Comparison of ENCODE assay signal across 22 mouse cellular contexts in the genomic region with DNA sequence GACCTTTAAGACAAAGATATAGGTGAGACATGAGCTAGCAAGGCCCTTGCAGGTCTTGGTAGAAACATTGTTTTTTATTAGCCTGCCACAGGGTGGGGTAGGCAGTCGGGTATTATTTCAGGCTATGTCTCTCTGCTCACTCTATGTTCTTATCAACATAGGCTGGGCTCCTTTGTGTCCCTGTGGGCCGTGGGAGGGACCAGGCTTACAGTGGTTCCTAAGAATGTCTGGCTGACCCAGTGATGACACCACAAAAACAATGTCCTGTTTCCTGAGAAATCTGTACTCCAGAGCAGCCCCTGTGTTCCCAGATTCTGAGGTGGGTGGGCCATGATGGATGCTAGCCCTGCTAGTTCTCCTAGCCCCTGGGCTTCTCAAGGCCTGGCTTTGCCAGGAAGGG. TPM values are rescaled to one million over a fixed set of nuclear protein-coding genes. Genes with fewer than 3 reads are reported as not detected.
DNase-seq lines count a peak whose midpoint lies in the region; ATAC-seq and TF ChIP-seq lines count a peak whose summit lies in the region.
"Had no signal": no experiment of that assay in that cellular context is flagged by ENCODE, and none has a peak within 500 bp of the region (broad histone marks: within the 10 kb centered on the region; RNA-seq: fewer than 3 reads in every experiment).

No protein-coding gene starts in this region.

- H3K27me3 ChIP-seq in heart, postnatal 0 days (ENCODE audit: control insufficient read depth, insufficient read depth, low read length): no peaks in the 10 kb centered on the region
- H3K27me3 ChIP-seq: midbrain, embryonic 12.5 days had no signal

- TF ChIP-seq EP300 in heart, postnatal 0 days (IDR thresholded peaks at IDR 0.05; ENCODE audit: low read depth): no peak

- TF ChIP-seq CTCF in heart, postnatal 0 days (IDR thresholded peaks at IDR 0.05; ENCODE audit: low read depth): no peak; the same call in 1 of the 2 replicates

- ATAC-seq in heart, postnatal 0 days (ENCODE audit: insufficient read depth, low read depth): peak; percentile 74
- ATAC-seq: CD4-positive, CD25-positive, alpha-beta regulatory T cell, adult 4 months; hindbrain, postnatal 0 days had no signal

- WGBS in heart, postnatal 0 days: 11% methylated on average over 2 of the region's 2 CpGs

- no peak overlapping the region for H3K4me3 ChIP-seq in heart, postnatal 0 days (ENCODE audit: low read depth, low read length)
- H3K4me3 ChIP-seq: forebrain, embryonic 12.5 days; midbrain, embryonic 12.5 days had no signal

- H3K9me3 ChIP-seq in heart, postnatal 0 days (replicated peaks; ENCODE audit: control insufficient read depth, low read length): no peaks in the 10 kb centered on the region
- H3K9me3 ChIP-seq: forebrain, embryonic 12.5 days; G1E; midbrain, embryonic 12.5 days had no signal

- H3K9ac ChIP-seq in heart, postnatal 0 days (replicated peaks; ENCODE audit: low read depth, low read length): no peak overlapping the region
- H3K9ac ChIP-seq: forebrain, embryonic 12.5 days; midbrain, embryonic 12.5 days had no signal

- 0 out of 2 replicates have a peak, but pooled peaks cover 3% of the 10 kb centered on the region for H3K4me1 ChIP-seq in heart, postnatal 0 days (ENCODE audit: control insufficient read depth, insufficient read depth)
- H3K4me1 ChIP-seq: forebrain, embryonic 12.5 days; midbrain, embryonic 12.5 days had no signal

- no peak overlapping the region for H3K4me2 ChIP-seq in heart, postnatal 0 days (ENCODE audit: low read depth, low read length)
- H3K4me2 ChIP-seq: forebrain, embryonic 12.5 days; midbrain, embryonic 12.5 days had no signal

- DNase-seq in adrenal gland, adult 2 months: peak; percentile 30
- DNase-seq in adrenal gland, postnatal 4 days (ENCODE audit: low spot score in 2 of 2): no peak
- DNase-seq in kidney, adult 11 months: peak; percentile 40
- no peak for DNase-seq in kidney, adult 18-20 months
- peak; percentile 75 for DNase-seq in heart, postnatal 0 days (ENCODE audit: low spot score)
- DNase-seq in kidney, postnatal 10 days: peak; percentile 38
- no peak for DNase-seq in layer of hippocampus, adult 9-11 months
- no peak for DNase-seq in frontal cortex, postnatal 14 days (ENCODE audit: low spot score in 2 of 2)
- DNase-seq: cerebellum, postnatal 10 days; right cerebral cortex, postnatal 25 days; thymus, postnatal 14 days had no signal

- H3K27ac ChIP-seq in heart, postnatal 0 days (ENCODE audit: low read depth): peak overlapping the region; percentile 57
- H3K27ac ChIP-seq: forebrain, embryonic 12.5 days; hindbrain, postnatal 0 days; midbrain, embryonic 12.5 days had no signal

- H3K36me3 ChIP-seq in heart, postnatal 0 days (replicated peaks; ENCODE audit: control insufficient read depth, insufficient read depth, low read length): no peaks in the 10 kb centered on the region
- H3K36me3 ChIP-seq: forebrain, embryonic 12.5 days; G1E; midbrain, embryonic 12.5 days had no signal

RNA-seq across cellular contexts. Expression of gene Mrgpre, which starts 6.9 kb away (rescaled TPM):
- total RNA-seq in adrenal gland, adult 2 months (2021): 1 to 10 TPM; 1.7 to 3.2 TPM
- polyA plus RNA-seq in adrenal gland, adult 2 months (2012; rRNA removed): 2.5 and 3.9 TPM in 2 replicates
- 1 to 10 TPM; 3.0 to 3.4 TPM for total RNA-seq in adrenal gland, postnatal 4 days (2021)
- 0.93 and 3.9 TPM in 2 replicates for total RNA-seq in heart, postnatal 0 days (2014; rRNA removed; ENCODE audit: low replicate concordance)
- polyA plus RNA-seq in heart, postnatal 0 days (2015; fragmentation: Nextera tagmentation; extraction: Ambion mirVana): 0.92 and 0.96 TPM in 2 replicates
- total RNA-seq: G1E had no signal
- polyA plus RNA-seq: G1E had no signal

RNA-seq across cellular contexts. Expression of gene Mrgprg, which starts 10.6 kb away (rescaled TPM):
- total RNA-seq in adrenal gland, adult 2 months (2021): 1 to 10 TPM; 1.1 to 2.9 TPM
- polyA plus RNA-seq in adrenal gland, adult 2 months (2012; rRNA removed): 1.5 and 3.7 TPM in 2 replicates
- not detected for total RNA-seq in adrenal gland, postnatal 4 days (2021)
- not detected in 2 replicates for total RNA-seq in heart, postnatal 0 days (2014; rRNA removed; ENCODE audit: low replicate concordance)
- polyA plus RNA-seq in heart, postnatal 0 days (2015; fragmentation: Nextera tagmentation; extraction: Ambion mirVana): not detected in 2 replicates
- total RNA-seq: hematopoietic stem cell, adult 5-6 weeks; hindbrain, postnatal 0 days; layer of hippocampus, postnatal 14 days; left cerebral cortex, postnatal 10 days had no signal
- polyA plus RNA-seq: CD4-positive, CD25-positive, alpha-beta regulatory T cell, adult 4 months; forebrain, embryonic 12.5 days; G1E; hindbrain, postnatal 0 days; limb, embryonic 14.5 days; liver, embryonic 16.5 days; midbrain, embryonic 12.5 days; neural tube, embryonic 14.5 days had no signal

RNA-seq across cellular contexts. Expression of gene Osbpl5, which starts 20.6 kb away (rescaled TPM):
- total RNA-seq in adrenal gland, adult 2 months (2021): 10 to 100 TPM; 25.8 to 47.4 TPM
- polyA plus RNA-seq in adrenal gland, adult 2 months (2012; rRNA removed): 28.1 and 28.2 TPM in 2 replicates
- total RNA-seq in adrenal gland, postnatal 4 days (2021): 10 to 100 TPM; 42.3 to 50.7 TPM
- 57.4 and 58.7 TPM in 2 replicates for total RNA-seq in heart, postnatal 0 days (2014; rRNA removed; ENCODE audit: low replicate concordance)
- 16.3 and 18.1 TPM in 2 replicates for polyA plus RNA-seq in heart, postnatal 0 days (2015; fragmentation: Nextera tagmentation; extraction: Ambion mirVana)
- polyA plus RNA-seq: G1E had no signal

RNA-seq across cellular contexts. Expression of gene Nadsyn1, which starts 45.3 kb away (rescaled TPM):
- total RNA-seq in adrenal gland, adult 2 months (2021): 10 to 100 TPM in 1 of 2 experiments, 1 to 10 TPM in 1; 7.8 to 11.6 TPM
- polyA plus RNA-seq in adrenal gland, adult 2 months (2012; rRNA removed): 9.0 and 9.1 TPM in 2 replicates
- total RNA-seq in adrenal gland, postnatal 4 days (2021): 10 to 100 TPM; 12.4 to 13.9 TPM
- 8.4 and 11.3 TPM in 2 replicates for total RNA-seq in heart, postnatal 0 days (2014; rRNA removed; ENCODE audit: low replicate concordance)
- 7.8 and 8.5 TPM in 2 replicates for polyA plus RNA-seq in heart, postnatal 0 days (2015; fragmentation: Nextera tagmentation; extraction: Ambion mirVana)

RNA-seq across cellular contexts. Expression of gene Dhcr7, which starts 45.6 kb away (rescaled TPM):
- 100 to 1,000 TPM; 689 to 950 TPM for total RNA-seq in adrenal gland, adult 2 months (2021)
- 917 and 1,241 TPM in 2 replicates for polyA plus RNA-seq in adrenal gland, adult 2 months (2012; rRNA removed)
- total RNA-seq in adrenal gland, postnatal 4 days (2021): 100 to 1,000 TPM; 186 to 188 TPM
- 23.9 and 27.7 TPM in 2 replicates for total RNA-seq in heart, postnatal 0 days (2014; rRNA removed; ENCODE audit: low replicate concordance)
- polyA plus RNA-seq in heart, postnatal 0 days (2015; fragmentation: Nextera tagmentation; extraction: Ambion mirVana): 10.8 and 11.1 TPM in 2 replicates

Comparison
In these comparisons a context has a peak if more than half of its experiments do, and no peak if none do; other contexts are left out.
1. DNase-seq: peak in adrenal gland, adult 2 months (single experiment), kidney, adult 11 months (single experiment), heart, postnatal 0 days (single experiment) and kidney, postnatal 10 days (single experiment); none in adrenal gland, postnatal 4 days (0 of 2), kidney, adult 18-20 months (single experiment), layer of hippocampus, adult 9-11 months (single experiment) and frontal cortex, postnatal 14 days (0 of 2).